Mouse (Mus musculus): Measurements from ENCODE around the gene Ddx5. TPM values are rescaled to one million over a fixed set of nuclear protein-coding genes. Genes with fewer than 3 reads are reported as not detected.
"Not testable (repeated sequence)": the region's sequence is repeated elsewhere in the genome, so short reads cannot be mapped to it uniquely, and the experiment has no call there.

The Ddx5 gene
- polyA plus RNA-seq, 1 experiment = 130 TPM

GRCm38 (mm10) chr11:106741232-106741631 lies 47.8 kb downstream of the Ddx5 start:
- H3K27me3 ChIP-seq (ENCODE audit: control insufficient read depth) = no peaks in the 10 kb centered on the region
- H3K36me3 ChIP-seq (ENCODE audit: control insufficient read depth) = no peaks in the 10 kb centered on the region
- no peaks in the 10 kb centered on the region for H3K4me1 ChIP-seq (ENCODE audit: control insufficient read depth)
- H3K9me3 ChIP-seq (ENCODE audit: control insufficient read depth, low read length) = no peaks in the 10 kb centered on the region
- TF ChIP-seq TAL1 (IDR thresholded peaks at IDR 0.05; ENCODE audit: low read length) (no peak), GATA1 (IDR thresholded peaks at IDR 0.05; ENCODE audit: low read length) (no peak)
- H3K4me3 ChIP-seq (replicated peaks) = no peak overlapping the region

- not testable (repeated sequence) for H3K4me1 ChIP-seq (ENCODE audit: control insufficient read depth); H3K27me3 ChIP-seq (ENCODE audit: control insufficient read depth); H3K4me3 ChIP-seq (replicated peaks); H3K36me3 ChIP-seq (ENCODE audit: control insufficient read depth); H3K9me3 ChIP-seq (ENCODE audit: control insufficient read depth, low read length)
Observed at GRCm38 (mm10) chr11:106740724-106741123, 48.3 kb downstream of the Ddx5 start.

GRCm38 (mm10) chr11:106739116-106739515 lies 49.9 kb downstream of the Ddx5 start:
- H3K27me3 ChIP-seq (ENCODE audit: control insufficient read depth) = no peaks in the 10 kb centered on the region
- no peaks in the 10 kb centered on the region for H3K4me1 ChIP-seq (ENCODE audit: control insufficient read depth)
- no peaks in the 10 kb centered on the region for H3K9me3 ChIP-seq (ENCODE audit: control insufficient read depth, low read length)
- H3K36me3 ChIP-seq (ENCODE audit: control insufficient read depth) = no peaks in the 10 kb centered on the region
- TF ChIP-seq GATA1 (IDR thresholded peaks at IDR 0.05; ENCODE audit: low read length) (no peak), TAL1 (IDR thresholded peaks at IDR 0.05; ENCODE audit: low read length) (no peak)
- H3K4me3 ChIP-seq (replicated peaks) = no peak overlapping the region

- H3K4me1 ChIP-seq (ENCODE audit: control insufficient read depth) = no peaks in the 10 kb centered on the region
- no peaks in the 10 kb centered on the region for H3K9me3 ChIP-seq (ENCODE audit: control insufficient read depth, low read length)
- no peaks in the 10 kb centered on the region for H3K36me3 ChIP-seq (ENCODE audit: control insufficient read depth)
- H3K4me3 ChIP-seq (replicated peaks) = no peak overlapping the region
- no peaks in the 10 kb centered on the region for H3K27me3 ChIP-seq (ENCODE audit: control insufficient read depth)
- TF ChIP-seq TAL1 (IDR thresholded peaks at IDR 0.05; ENCODE audit: low read length) = no peak
- TF ChIP-seq GATA1 (IDR thresholded peaks at IDR 0.05; ENCODE audit: low read length) = no peak
Observed at GRCm38 (mm10) chr11:106737178-106737621, 51.8 kb downstream of the Ddx5 start.

GRCm38 (mm10) chr11:106736614-106737013 lies 52.4 kb downstream of the Ddx5 start:
- H3K27me3 ChIP-seq (ENCODE audit: control insufficient read depth) = no peaks in the 10 kb centered on the region
- no peak for TF ChIP-seq GATA1 (IDR thresholded peaks at IDR 0.05; ENCODE audit: low read length)
- no peak for TF ChIP-seq TAL1 (IDR thresholded peaks at IDR 0.05; ENCODE audit: low read length)

GRCm38 (mm10) chr11:106730714-106731113 lies 58.3 kb downstream of the Ddx5 start:
- Histone ChIP-seq H3K36me3 (ENCODE audit: control insufficient read depth) (no peaks in the 10 kb centered on the region), H3K27me3 (ENCODE audit: control insufficient read depth) (no peaks in the 10 kb centered on the region), H3K4me3 (replicated peaks) (no peak overlapping the region), H3K9me3 (ENCODE audit: control insufficient read depth, low read length) (no peaks in the 10 kb centered on the region), H3K4me1 (ENCODE audit: control insufficient read depth) (peaks cover 7% of the 10 kb centered on the region)
- TF ChIP-seq GATA1 (IDR thresholded peaks at IDR 0.05; ENCODE audit: low read length) (no peak), TAL1 (IDR thresholded peaks at IDR 0.05; ENCODE audit: low read length) (no peak)

More at GRCm38 (mm10) chr11:106736614-106737013, 52.4 kb downstream of the Ddx5 start:
- H3K4me1 ChIP-seq (ENCODE audit: control insufficient read depth) = no peaks in the 10 kb centered on the region
- no peak overlapping the region for H3K4me3 ChIP-seq (replicated peaks)
- H3K36me3 ChIP-seq (ENCODE audit: control insufficient read depth) = no peaks in the 10 kb centered on the region
- no peaks in the 10 kb centered on the region for H3K9me3 ChIP-seq (ENCODE audit: control insufficient read depth, low read length)

Other genes with a start within 250 kb of the Ddx5 start
- gene Tex2, start 175.8 kb downstream of the Ddx5 start, polyA plus RNA-seq (2012) = 0.44 and 0.56 TPM in 2 replicates
- gene Pecam1, start 38.6 kb downstream of the Ddx5 start, polyA plus RNA-seq (2012) = not detected in 2 replicates
- gene Milr1, start 38.0 kb downstream of the Ddx5 start, polyA plus RNA-seq (2012) = not detected in 2 replicates
- gene Polg2, start 9.6 kb downstream of the Ddx5 start, polyA plus RNA-seq (2012) = 0.12 and 0.24 TPM in 2 replicates
- 0.58 and 0.68 TPM in 2 replicates for gene Cep95, start 67 bp upstream of the Ddx5 start, polyA plus RNA-seq (2012)
- gene Smurf2, start 131.5 kb upstream of the Ddx5 start, polyA plus RNA-seq (2012) = 0.03 and 0.10 TPM in 2 replicates
- gene Kpna2, start 210.4 kb upstream of the Ddx5 start, polyA plus RNA-seq (2012) = 0.83 and 1.5 TPM in 2 replicates
- not detected in 2 replicates for gene 1810010H24Rik, start 236.5 kb upstream of the Ddx5 start, polyA plus RNA-seq (2012)